Mouse (Mus musculus): ENCODE results near the gene Dynlt1a.
"Not testable (repeated sequence)": the region's sequence is repeated elsewhere in the genome, so short reads cannot be mapped to it uniquely, and the experiment has no call there.

Dynlt1a gene

DNA sequence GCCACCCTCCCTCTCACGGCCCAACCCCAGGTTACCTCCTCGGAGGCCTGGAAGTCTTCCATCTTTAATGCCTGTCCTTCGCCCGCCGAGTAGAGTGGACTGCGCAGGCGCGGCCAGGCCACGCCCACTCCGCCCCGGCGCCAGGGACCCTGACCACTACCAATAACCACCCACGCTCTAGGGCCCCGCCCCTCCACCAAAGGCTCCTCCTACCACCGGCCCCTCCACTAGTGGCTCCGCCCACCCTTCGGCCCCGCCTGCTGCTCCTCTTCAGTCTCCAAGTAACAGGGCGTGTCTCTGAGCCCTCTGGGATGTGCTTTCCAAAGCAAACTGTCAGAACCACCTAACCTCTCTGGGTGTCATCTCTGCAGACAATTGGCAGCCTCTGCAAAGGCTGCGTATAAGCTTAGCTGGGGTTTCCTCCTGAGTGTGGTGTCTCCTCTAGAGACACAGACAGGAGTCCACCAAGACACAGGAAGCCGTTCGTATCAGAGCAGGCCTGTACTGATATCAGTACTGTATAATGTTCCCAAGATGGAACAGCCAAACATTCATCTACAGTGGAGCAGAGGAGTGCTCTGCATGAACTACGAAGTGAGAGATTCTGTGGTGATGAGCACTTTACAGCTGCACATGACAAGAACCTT lies at the start of gene Dynlt1a:
Dynlt1a (minus strand) TSS at position 162 of the 647 bp plus-strand sequence.
- peak; percentile 99 for DNase-seq (ENCODE audit: low spot score)

DNA sequence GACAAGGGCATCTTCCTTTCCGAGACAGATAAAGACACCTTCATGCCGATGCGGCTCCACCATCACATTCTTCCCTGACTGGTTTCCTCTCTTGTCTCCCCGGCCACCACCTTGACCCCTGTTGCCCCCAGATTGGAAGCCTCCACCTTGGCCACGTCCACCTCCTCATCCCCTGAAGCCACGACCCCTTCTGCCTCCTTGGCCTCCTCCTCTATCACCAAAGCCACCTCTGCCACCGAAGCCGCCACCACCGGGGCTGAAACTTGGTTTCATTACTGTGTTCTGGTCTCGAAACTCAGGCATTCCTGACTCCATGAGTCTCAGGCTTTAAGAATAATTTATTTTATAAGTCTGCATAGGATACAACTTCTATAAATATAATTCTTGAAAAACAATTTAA lies 38.0 kb upstream of the Dynlt1a start:
- DNase-seq (ENCODE audit: low spot score) = not testable (repeated sequence)

DNA sequence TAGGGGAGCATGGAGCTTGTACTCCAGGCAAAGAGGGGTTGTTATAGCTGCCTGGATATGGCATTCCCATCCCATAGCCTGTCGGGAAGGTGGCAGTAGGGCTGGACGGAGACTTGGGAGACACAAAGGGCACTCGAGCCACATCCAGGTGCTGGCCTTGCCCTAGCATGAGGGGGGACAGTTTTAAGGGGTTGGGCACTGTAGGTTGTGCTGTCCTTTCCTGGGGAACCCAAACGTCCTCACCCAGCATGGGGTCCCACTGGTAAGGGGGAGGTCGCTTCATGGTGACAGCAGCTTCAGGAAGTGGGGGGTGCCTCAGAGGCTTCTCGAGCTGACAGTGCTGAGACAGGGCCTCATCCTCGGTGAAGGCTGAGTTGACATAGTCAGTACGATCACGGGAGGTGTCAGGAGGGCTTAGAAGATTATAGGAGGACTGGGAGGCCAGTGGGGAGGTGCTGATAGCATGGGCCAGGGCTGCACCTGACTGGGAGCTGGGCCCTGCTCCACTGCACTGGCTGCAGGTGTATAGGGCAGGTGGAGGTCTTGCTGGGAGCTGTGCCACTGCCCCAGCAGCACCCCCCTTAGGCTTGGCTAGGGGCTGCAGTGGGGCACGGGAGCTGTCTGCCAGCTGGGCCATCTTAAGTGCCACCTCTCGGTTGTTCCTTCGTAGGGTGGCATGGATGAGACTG lies 25.4 kb upstream of the Dynlt1a start:
- DNase-seq (ENCODE audit: low spot score) = not testable (repeated sequence)

DNA sequence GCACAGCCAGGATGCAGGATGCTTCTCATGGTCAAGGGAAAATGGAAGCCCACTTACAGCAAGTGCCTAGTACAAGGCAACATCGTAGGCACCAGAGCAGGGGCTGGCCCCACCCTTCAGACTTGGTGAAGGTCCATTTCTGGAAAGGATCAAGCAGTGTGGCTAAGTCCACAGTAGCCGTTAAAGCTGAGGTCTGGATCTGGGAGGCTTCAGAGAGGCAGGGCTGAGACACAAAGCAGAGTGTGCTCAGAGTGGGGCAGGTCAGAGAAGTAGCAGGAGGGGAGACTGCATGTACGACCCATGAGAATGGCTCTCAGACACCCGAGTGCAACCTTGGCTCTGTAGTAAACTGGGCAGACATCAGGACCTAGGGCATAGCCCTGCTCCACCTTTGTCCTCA lies 11.7 kb upstream of the Dynlt1a start:
- DNase-seq (ENCODE audit: low spot score) = not testable (repeated sequence)

DNA sequence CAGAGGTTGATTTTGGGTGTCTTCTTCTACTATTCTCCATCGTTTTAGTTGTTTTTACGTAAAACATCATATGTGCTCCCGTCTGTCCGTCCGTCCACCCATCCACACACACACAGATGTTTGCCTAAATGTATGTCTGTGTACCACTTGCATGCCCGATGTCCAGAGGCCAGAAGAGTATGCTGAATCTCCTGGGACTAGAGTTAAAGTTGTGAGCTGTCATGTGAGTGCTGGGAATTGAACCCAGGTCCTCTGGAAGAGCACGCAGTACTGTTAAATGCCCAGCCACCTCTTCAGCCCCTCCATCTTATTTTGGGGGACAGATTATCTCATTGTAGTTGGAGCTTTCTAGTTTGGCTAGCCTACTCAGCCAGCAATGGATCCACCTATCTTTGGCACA lies 10.3 kb upstream of the Dynlt1a start:
- DNase-seq (ENCODE audit: low spot score) = not testable (repeated sequence)

DNA sequence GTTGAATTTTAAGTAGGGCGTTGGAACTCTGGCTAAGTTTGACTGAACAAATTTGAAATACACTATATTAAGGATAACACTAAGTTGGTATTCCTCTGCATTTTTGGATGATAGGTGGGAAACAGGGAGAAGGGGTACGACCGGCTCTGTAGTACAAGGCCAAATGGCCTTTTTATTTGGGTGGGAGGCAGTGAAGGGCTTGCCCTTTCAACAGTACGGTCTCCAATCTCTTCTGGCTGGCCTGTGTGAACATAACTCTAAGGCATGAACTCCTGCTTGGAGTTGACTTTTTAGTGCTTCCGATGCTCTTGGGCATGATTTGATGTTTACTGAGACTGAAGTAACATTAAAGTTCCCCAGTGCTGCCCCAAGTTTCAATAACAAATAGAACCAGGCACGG lies 8.2 kb upstream of the Dynlt1a start:
- DNase-seq (ENCODE audit: low spot score) = not testable (repeated sequence)

DNA sequence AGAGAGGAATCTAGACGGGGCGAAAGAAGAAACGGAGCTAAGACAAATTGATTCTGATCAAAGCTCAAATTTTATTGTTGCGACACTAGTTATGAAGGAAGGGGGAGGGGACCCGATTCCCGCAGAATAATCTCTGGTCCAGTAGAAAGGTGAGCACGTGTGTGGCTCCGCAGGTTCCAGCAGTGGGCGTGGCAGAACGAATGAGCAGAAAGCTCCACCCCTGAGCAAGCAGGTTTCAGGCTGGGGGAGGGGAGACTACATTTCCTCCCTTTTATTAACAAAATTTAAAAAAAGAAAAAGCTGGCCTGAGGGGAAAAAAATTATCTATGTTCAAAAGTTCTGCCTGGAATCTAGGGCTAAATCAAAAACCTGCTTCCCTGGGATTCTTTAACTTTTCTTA lies 7.7 kb upstream of the Dynlt1a start:
- not testable (repeated sequence) for DNase-seq (ENCODE audit: low spot score)

DNA sequence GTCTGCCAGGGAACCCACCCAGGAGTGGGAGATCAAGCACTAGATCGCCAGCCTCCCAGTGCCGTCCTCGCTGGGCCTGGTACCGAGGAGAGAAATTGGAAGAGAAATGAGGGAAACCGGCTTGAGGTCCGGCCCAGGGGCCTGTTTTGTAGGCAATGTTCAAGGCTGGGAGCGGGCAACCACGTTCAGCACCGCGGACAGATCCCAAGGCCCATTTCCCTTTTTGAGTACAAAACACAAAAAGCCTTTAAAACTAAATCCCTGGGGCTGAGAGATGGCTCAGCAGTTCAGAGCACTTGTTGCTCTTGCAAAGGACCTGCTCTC lies 4.4 kb upstream of the Dynlt1a start:
- DNase-seq (ENCODE audit: low spot score) = not testable (repeated sequence)

DNA sequence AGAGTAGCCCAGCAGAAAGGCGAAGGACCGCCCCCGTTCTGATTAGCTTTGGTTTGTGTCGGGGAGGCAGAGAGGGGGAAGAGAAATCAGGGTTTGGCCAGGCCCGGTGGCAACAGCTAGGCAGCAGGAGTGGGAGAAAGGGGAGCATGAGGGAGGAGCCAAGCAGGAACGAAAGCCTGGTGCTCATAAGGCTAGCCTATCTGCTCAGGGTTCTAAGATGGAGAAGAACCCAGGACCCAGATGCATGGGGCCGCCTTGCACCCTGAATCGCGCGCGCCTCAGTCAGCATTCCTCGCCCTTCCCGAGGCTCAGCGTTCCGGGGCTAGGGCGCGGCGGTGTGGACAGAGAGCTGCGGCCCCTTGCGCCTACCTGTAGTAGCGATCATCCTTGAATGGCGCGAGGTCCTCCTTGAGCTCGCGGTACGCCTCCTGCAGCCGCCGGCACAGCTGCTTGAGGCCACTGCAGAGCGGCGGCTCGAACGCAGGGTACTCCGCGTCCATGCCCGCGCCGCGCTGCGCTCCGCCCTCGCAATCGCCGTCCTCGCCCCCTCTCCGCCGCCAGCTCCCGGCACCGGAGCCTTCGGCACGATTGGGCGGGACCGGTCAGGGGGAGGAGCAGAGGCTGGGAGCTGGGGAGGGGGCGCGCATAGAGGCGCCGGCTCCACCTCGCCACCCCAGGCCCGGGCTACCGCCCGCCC lies 3.9 kb upstream of the Dynlt1a start:
- not testable (repeated sequence) for DNase-seq (ENCODE audit: low spot score)

DNA sequence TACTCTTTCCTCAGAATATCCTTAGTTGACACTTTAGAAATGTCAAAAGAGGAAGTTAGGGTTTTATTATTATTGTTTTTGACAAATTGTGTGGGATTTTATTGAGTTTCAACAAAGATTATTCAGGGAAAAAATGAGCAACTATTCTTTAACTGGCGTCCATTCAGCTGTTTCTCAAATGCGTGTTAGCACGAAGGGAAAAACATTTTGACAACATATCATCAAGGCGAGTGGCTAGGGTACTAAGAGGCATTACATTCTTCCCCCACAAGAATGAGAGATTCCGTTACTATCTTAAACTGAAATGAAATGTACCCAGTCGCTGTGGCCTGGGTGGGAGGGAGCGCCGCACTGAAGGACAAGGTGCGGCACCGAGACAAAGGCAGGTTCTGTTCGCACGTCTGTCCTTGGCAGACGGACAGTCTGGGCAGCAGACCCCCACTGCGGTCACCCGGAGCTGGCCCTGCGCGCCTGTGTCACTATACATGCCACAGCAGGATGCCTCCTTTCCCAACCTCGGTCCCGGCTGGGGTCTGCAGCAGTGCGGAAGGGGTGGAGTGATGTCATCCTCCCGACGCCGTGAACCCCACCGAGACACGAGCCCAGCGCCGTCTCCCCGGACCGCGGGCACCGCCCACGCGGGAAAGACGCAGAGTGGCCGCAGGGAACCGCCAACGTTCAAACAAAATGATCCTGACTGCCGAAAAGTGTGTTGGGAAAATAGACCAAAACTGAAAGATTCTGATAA lies 747 bp downstream of the Dynlt1a start:
- peak; percentile 27 for DNase-seq (ENCODE audit: low spot score)

DNA sequence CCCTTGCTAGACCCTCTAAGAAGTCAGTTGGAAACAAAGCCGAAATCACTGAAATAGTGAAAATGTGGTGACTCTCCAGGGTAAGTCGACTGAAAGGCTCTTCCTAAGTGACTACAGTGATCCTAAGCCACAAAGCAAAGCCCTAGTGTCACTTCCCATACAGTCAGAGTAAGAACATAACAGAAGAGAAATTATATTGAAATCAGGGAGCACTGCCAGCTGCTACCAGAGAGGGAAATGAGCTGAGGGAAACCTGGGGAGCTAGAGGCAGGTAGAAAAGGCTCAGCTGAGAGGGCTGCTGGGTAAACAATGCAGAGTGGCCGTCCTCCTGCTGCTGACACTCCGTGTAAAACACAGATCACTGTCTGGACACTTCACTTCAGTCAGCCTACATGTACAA lies 1.6 kb downstream of the Dynlt1a start:
- DNase-seq (ENCODE audit: low spot score) = not testable (repeated sequence)

DNA sequence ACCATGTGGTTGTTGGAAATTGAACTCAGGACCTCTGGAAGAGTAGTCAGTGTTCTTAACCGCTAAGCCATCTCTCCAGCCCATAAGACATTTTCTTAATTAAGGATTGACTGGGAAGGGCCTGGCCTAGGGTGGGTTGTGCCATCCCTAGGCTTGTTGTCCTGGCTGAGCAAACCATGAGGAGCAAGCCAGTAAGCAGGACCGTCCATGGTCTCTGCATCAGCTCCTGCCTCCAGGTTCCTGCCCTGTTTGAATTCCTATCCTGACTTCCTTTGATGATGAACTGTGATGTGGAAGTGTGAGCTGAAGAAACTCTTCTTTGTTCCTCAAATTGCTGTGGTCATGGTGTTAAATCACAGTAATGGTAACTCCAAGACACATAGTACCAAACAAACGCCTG lies 2.8 kb downstream of the Dynlt1a start:
- not testable (repeated sequence) for DNase-seq (ENCODE audit: low spot score)

DNA sequence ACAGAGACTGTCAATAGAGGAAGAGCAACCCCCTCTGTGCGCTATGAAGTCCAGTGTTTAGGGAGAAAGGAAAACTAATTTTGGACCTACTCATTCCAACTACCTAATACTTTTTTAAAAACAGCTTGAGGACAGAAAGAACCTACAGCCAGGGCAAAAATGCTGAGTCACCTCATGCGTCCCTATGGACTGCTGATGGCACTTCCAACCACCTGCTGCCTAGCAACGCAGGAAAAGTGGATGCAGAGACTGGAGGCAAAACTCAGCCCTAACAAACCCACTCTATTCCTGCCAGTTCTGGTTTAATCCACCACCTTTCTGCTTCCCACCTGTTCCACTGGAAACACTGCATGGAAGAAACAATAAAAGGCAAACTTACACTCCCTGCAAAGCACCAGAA lies 4.5 kb downstream of the Dynlt1a start:
- not testable (repeated sequence) for DNase-seq (ENCODE audit: low spot score)

DNA sequence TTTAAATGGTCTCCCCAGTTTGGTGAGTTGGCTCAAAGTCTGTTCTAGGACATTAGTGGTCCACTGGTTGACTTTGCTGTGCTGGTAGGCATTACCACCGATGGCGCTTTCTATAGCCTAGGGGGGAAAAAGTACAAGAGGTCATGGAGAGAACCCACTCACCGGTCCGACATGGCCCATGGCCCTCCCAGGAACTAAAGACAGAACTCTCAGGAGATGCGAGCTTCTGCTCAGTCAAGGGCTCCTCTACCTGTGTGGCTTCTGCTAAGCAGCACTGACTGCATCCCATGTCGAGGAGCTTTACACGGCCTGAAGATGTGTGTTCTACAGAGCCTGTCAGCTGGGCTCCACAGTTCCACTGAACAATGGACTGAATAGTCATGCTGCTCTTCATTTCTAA lies 5.6 kb downstream of the Dynlt1a start:
- DNase-seq (ENCODE audit: low spot score) = not testable (repeated sequence)

DNA sequence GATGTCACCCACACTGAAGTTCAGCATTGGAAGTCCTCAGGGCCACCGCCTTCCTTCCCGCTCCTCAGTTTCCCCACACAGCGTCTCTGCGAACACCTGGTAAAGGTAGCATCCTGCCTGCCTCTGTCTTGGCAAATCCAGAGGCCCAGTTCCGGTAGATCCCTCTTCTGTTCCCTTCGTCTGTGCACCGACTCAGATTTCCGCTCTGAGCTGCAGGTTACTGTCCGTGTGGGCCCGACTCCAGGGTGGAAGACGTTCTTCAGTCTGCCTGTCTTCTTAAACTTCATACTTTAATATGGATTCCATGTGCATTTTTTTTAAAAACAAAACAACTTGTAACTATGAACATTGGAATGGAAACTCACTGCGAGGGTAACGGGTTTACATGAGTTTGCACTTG lies 10.8 kb downstream of the Dynlt1a start:
- not testable (repeated sequence) for DNase-seq (ENCODE audit: low spot score)

DNA sequence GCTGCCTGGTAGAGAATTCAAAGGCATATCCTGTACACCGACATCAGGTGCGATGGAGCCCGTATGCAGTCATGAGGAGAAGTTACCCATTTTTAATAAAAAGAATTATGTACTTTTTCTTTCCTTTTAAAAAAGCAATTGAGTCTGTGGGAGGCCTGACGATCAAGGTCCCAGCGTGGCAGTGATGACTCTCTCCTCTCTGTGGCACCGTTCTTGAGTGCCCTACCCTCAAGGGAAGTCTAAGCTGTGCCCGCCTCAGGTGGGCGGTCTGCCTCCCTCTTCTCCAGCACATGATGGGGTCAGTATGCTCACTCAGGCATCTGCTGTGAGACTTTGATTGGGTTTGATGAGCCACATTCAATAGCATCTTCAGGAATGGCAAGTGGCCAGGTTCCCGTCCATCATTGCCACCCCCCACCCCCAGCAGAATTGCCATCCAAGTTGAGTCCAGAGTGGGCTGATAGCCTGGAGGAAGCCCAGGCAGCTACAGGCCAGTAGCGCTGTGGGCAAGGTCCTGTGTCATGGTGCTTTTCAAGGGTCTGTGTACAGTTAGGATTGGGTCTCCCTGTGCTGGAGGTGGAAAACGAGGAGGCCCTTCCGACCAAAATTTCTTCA lies 11.5 kb downstream of the Dynlt1a start:
- DNase-seq (ENCODE audit: low spot score) = not testable (repeated sequence)

DNA sequence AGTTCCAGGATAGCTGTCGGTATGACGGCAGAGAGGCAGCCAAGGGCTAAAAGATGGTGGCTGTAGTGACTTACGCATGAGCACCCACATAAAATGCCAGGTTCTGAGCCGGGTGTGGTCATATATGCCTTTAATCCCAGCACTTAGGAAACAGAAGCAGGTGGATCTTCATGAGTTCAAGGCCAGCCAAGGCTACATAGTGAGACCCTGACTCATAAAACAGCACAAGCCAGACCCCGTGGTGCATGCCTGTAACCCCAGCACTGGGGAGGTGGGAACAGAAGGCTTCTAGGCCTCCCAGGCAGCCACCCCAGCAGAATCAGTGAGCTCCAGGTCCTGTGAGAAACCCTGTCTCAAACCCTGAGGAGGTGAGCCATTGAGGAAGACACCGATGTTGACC lies 12.4 kb downstream of the Dynlt1a start:
- DNase-seq (ENCODE audit: low spot score) = not testable (repeated sequence)

DNA sequence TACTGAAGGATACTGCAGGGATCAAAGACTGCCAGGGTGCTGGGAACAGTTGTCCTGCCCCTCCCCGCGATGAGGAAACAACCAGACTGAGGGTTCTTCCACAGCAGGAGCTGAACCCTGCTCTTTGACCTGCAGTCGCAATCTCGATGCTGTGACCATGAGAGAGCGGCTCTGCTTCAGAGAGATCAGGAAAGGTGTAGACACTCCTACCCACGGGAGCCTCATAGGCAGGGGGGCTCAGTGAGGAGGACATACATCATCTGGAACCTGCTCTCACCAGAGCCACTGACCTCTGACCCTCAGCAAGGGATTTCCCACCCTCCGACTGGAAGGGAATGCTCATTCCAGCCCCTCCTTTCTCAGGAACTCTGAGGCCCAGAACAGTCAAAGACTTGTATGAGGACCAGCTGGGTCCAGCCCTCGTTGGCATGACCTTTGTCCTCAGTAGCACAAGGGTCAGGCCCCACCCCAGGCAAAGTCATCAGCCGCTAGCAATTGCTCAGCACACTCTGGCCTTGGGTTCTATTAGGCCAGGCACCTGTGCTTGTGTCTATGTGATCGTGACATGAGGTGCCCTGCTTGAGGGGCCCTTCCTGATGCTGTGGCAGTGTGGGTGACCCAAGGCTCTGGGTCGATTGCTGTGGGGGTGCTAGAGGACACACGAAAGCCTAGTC lies 17.0 kb downstream of the Dynlt1a start:
- DNase-seq (ENCODE audit: low spot score) = not testable (repeated sequence)

DNA sequence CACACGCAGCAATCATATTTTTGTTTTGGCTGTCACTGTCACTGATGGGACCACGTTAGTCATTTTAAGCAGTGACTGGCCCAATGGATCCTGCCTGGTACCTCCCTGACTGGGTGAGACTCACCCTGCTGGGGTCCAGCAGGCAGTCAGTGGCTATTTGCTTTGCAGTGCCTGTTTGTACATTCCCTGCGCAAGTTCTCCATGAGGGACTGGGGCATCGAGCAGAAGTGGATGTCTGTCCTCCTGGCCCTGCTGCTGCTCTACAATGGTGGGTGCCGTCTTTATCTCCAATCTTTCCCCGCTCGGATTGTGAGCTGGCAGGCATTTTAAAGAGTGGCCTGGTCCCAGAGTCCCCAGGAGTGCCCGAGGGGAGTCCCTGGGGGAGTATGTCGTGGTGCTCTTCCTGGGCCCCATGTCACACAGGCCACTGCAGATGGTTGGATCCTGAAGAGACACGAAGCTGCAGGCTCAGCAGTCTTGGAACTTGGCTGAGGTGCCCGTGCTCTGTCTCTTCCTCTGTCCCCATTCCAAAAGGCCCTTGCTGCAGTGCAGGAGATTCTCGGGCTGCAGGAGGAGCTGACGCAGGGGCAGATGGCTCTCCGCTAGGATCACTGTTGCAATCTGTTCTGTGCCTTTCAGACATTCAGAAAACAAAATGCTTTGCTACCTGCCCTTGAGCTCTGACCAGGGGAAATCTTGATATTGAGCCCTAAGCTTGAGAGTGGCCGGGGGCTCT lies 20.1 kb downstream of the Dynlt1a start:
- DNase-seq (ENCODE audit: low spot score) = not testable (repeated sequence)

DNA sequence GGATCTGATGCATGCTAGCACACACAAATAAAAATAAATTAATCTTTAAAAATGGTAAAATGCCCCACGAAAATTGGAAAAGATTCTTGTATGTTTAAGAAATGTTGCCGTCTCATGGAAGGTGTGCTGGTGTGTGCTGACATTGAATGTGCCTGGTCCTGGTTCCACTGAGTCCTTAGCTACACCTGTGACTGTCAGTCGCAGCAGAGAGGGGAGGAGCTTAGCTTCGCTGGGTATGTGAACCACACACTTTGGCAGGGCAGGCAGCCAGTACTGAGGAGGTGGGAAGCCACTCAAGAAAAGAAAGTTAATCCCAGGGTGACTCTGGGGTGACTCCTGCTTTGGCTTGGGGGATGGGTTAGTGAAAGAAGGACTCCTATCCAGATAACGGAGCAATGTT lies 23.4 kb downstream of the Dynlt1a start:
- DNase-seq (ENCODE audit: low spot score) = not testable (repeated sequence)

DNA sequence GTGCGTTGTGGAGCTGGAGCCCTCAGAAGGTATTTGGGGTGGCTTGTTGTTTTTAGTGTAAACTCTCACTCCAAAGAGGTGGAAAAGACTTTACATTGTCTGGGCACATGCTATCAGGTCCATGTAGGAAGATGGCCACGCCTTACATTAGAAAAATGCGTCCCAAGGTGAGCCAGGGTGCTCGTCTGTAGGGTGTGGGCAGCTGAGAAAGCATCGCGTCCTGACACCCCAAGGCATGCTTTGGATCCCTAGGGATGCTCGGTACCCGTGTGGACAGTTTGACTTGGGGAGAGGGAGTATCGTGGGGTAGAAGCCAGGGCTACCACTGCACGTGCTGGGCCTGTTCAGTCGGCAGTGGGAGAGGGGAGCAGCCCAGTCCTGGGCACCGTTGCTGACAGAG lies 28.3 kb downstream of the Dynlt1a start:
- not testable (repeated sequence) for DNase-seq (ENCODE audit: low spot score)
